Mouse (Mus musculus): ENCODE measurements around the gene Dusp27.

DNA sequence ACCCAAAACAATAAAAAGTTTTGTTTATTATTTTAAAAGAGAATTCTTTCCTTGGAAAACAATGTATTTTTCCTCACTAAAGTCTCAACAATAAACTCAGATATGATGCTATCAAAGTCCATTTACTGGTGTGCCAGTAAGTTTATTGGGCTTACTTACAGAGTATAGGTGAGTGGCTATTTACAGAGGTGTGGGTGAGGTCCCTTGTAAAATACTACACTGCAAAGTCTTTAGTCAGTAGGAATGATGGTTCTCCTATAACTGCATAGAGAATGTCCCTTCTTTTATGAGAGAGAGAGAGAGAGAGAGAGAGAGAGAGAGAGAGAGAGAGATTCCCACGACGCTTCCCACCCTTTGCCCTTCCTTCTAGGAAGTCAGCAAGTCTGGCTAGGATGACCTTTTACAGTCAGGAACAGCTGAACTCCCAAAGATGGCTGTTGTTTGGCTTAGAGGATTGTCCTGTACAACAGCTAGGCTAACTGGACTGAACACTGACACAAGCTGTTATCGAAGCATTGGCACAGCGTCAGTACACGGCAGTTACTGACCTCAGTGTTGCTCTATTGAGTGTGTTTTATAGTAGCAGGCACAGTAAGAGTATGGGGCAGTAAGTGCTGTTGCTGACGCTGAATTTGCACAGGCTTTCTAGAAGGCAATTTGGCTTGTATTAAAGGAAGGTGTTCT is 50.5 kb downstream of the Dusp27 start:
- no peak for TF ChIP-seq CTCF (IDR thresholded peaks at IDR 0.05; ENCODE audit: low read depth, low read length)
- TF ChIP-seq GATA1 (IDR thresholded peaks at IDR 0.05; ENCODE audit: borderline replicate concordance, low read length) = no peak

Measured in G1E (cell line).